In the genomic region with DNA sequence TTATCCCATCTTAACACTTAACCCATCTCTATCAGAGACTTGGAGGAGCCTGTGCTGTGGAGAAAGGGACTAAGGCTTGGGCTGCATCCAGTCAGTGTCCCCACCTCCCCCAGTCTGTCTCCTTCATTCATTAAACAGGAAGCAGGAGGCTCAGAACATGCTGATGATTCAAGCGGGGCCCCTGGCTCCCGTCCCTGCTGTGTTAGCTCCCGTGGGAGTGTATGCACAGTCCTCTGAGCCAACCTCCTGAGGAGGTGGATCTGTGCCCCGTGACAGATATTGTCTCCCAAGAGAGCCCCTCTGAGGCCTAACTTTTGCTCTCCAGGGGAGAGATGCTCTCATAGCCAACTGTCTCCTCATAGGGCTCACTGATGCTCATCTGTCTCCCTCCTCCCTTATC, we compare ENCODE assay signal across 13 mouse cellular contexts. TPM values are rescaled to one million over a fixed set of nuclear protein-coding genes. Genes with fewer than 3 reads are reported as not detected.
DNase-seq lines count a peak whose midpoint lies in the region; ATAC-seq and TF ChIP-seq lines count a peak whose summit lies in the region.
"Had no signal": no experiment of that assay in that cellular context is flagged by ENCODE, and none has a peak within 500 bp of the region (broad histone marks: within the 10 kb centered on the region; RNA-seq: fewer than 3 reads in every experiment).

No protein-coding gene starts in this region.

- TF ChIP-seq POLR2A in myocyte (IDR thresholded peaks at IDR 0.05; ENCODE audit: insufficient read length, low read depth) = no peak

- peak; percentile 50 for DNase-seq in MN1 (ENCODE audit: low spot score)
- peak; percentile 57 to 84 for DNase-seq in layer of hippocampus, adult 2 months (ENCODE audit: low spot score in 2 of 2)
- no peak for DNase-seq in ovary, postnatal 36 days (ENCODE audit: low spot score)
- DNase-seq in adrenal gland, postnatal 25 days = no peak
- DNase-seq: heart, adult 2 months; liver, embryonic 13.5 days had no signal

- 22% methylated on average over 4 of the region's 4 CpGs for WGBS in hindbrain, embryonic 12.5 days
- WGBS in hindbrain, embryonic 16.5 days = 8% methylated on average over 4 of the region's 4 CpGs

- H3K4me3 ChIP-seq in hindbrain, embryonic 12.5 days = no peak overlapping the region
- H3K4me3 ChIP-seq in hindbrain, embryonic 16.5 days (ENCODE audit: low read length) = no peak overlapping the region
- no peak overlapping the region for H3K4me3 ChIP-seq in layer of hippocampus, adult 2 months
- no peak overlapping the region for H3K4me3 ChIP-seq in myocyte
- H3K4me3 ChIP-seq: forebrain, embryonic 12.5 days; heart, adult 2 months; hindbrain, embryonic 15.5 days; liver, embryonic 13.5 days; midbrain, embryonic 12.5 days had no signal

- H3K27me3 ChIP-seq in hindbrain, embryonic 12.5 days = 0 out of 2 replicates have a peak, but pooled peaks cover 3% of the 10 kb centered on the region
- H3K27me3 ChIP-seq in hindbrain, embryonic 16.5 days (replicated peaks; ENCODE audit: control insufficient read depth, insufficient read depth, low read length) = no peaks in the 10 kb centered on the region
- no peaks in the 10 kb centered on the region for H3K27me3 ChIP-seq in myocyte (ENCODE audit: control insufficient read depth, insufficient read depth, insufficient read length)
- H3K27me3 ChIP-seq: hindbrain, embryonic 15.5 days had no signal

- H3K4me1 ChIP-seq in hindbrain, embryonic 12.5 days = peaks cover 74% of the 10 kb centered on the region
- peaks cover 23% of the 10 kb centered on the region for H3K4me1 ChIP-seq in hindbrain, embryonic 16.5 days (ENCODE audit: control insufficient read depth, insufficient read depth, low read depth, low read length)

- no peaks in the 10 kb centered on the region for H3K79me2 ChIP-seq in myocyte (ENCODE audit: control insufficient read depth, insufficient read depth)

- ATAC-seq in hindbrain, embryonic 12.5 days (ENCODE audit: low FRiP score) = no peak
- ATAC-seq in hindbrain, embryonic 16.5 days = no peak
- ATAC-seq: activated CD4-positive, CD25-positive, alpha-beta regulatory T cell, adult 4 months had no signal

- no peak for TF ChIP-seq CTCF in layer of hippocampus, adult 2 months (conservative IDR thresholded peaks at IDR 0.05)

- no peak overlapping the region for H3ac ChIP-seq in myocyte (ENCODE audit: control insufficient read depth, insufficient read length)

- H3K4me2 ChIP-seq in hindbrain, embryonic 12.5 days (replicated peaks) = no peak overlapping the region
- H3K4me2 ChIP-seq in hindbrain, embryonic 16.5 days (ENCODE audit: low read length) = no peak overlapping the region
- H3K4me2 ChIP-seq in myocyte (ENCODE audit: low read depth) = peak overlapping the region; percentile 4
- H3K4me2 ChIP-seq: forebrain, embryonic 12.5 days; hindbrain, embryonic 15.5 days; liver, embryonic 13.5 days; midbrain, embryonic 12.5 days had no signal

- H3K9ac ChIP-seq in hindbrain, embryonic 12.5 days = peak overlapping the region; percentile 32; the same call in 1 of the 2 replicates
- H3K9ac ChIP-seq in hindbrain, embryonic 16.5 days (ENCODE audit: low read depth, low read length) = no peak overlapping the region
- H3K9ac ChIP-seq: forebrain, embryonic 12.5 days; hindbrain, embryonic 15.5 days; liver, embryonic 13.5 days; midbrain, embryonic 12.5 days had no signal

- peak overlapping the region; percentile 13; the same call in 1 of the 2 replicates for H3K27ac ChIP-seq in hindbrain, embryonic 12.5 days
- no peak overlapping the region for H3K27ac ChIP-seq in hindbrain, embryonic 16.5 days (ENCODE audit: low read depth, low read length)
- H3K27ac ChIP-seq in layer of hippocampus, adult 2 months = peak overlapping the region; percentile 51
- H3K27ac ChIP-seq: forebrain, embryonic 12.5 days; heart, adult 2 months; hindbrain, embryonic 15.5 days; liver, embryonic 13.5 days; midbrain, embryonic 12.5 days had no signal

- no peaks in the 10 kb centered on the region for H3K36me3 ChIP-seq in hindbrain, embryonic 12.5 days
- H3K36me3 ChIP-seq in hindbrain, embryonic 16.5 days (ENCODE audit: control insufficient read depth, insufficient read depth, low read length) = no peaks in the 10 kb centered on the region
- H3K36me3 ChIP-seq in myocyte (ENCODE audit: control insufficient read depth, insufficient read depth) = no peaks in the 10 kb centered on the region
- H3K36me3 ChIP-seq: forebrain, embryonic 12.5 days; hindbrain, embryonic 15.5 days; liver, embryonic 13.5 days; midbrain, embryonic 12.5 days had no signal

- no peaks in the 10 kb centered on the region for H3K9me3 ChIP-seq in hindbrain, embryonic 12.5 days (replicated peaks)
- no peaks in the 10 kb centered on the region for H3K9me3 ChIP-seq in hindbrain, embryonic 16.5 days (ENCODE audit: control insufficient read depth, low read length)
- H3K9me3 ChIP-seq: forebrain, embryonic 12.5 days; hindbrain, embryonic 15.5 days; liver, embryonic 13.5 days; midbrain, embryonic 12.5 days had no signal

TF ChIP-seq in myocyte, 11 proteins besides CTCF, POLR2A, EP300 and RAD21:
- TF ChIP-seq TCF3 (IDR thresholded peaks at IDR 0.05; ENCODE audit: insufficient read length, low read depth) = no peak
- TF ChIP-seq MYOG (IDR thresholded peaks at IDR 0.05; ENCODE audit: control insufficient read depth in 1 of 3, insufficient read depth in 1 of 3, insufficient read length in 2 of 3, low read depth in 2 of 3) = no peak
- TF ChIP-seq REST (IDR thresholded peaks at IDR 0.05; ENCODE audit: insufficient read depth, insufficient read length) = no peak
- TF ChIP-seq SRF (IDR thresholded peaks at IDR 0.05; ENCODE audit: control insufficient read depth, insufficient read length, low read depth) = no peak
- TF ChIP-seq TCF12 (IDR thresholded peaks at IDR 0.05; ENCODE audit: insufficient read depth, poor library complexity, severe bottlenecking) = no peak
- TF ChIP-seq MAX (IDR thresholded peaks at IDR 0.05; ENCODE audit: low read depth) = no peak
- no peak for TF ChIP-seq USF1 (IDR thresholded peaks at IDR 0.05; ENCODE audit: low read depth)
- TF ChIP-seq E2F4 (IDR thresholded peaks at IDR 0.05; ENCODE audit: insufficient read depth) = no peak
- no peak for TF ChIP-seq MYOD1 (IDR thresholded peaks at IDR 0.05; ENCODE audit: control insufficient read depth in 1 of 3, insufficient read length in 2 of 3, low read depth in 2 of 3)
- no peak for TF ChIP-seq POLR2AphosphoS2 (IDR thresholded peaks at IDR 0.05; ENCODE audit: insufficient read length, low read depth)
- no peak for TF ChIP-seq CEBPB (IDR thresholded peaks at IDR 0.05; ENCODE audit: insufficient read depth, poor library complexity, severe bottlenecking)

RNA-seq across cellular contexts. Expression of gene Tpra1, which starts 32.8 kb away (rescaled TPM):
- polyA plus RNA-seq in hindbrain, embryonic 12.5 days (2016; fragmentation: Nextera tagmentation; extraction: Ambion mirVana) = 67.3 and 76.0 TPM in 2 replicates
- polyA plus RNA-seq in hindbrain, embryonic 16.5 days (2015; fragmentation: Nextera tagmentation; extraction: Ambion mirVana) = 92.3 and 94.7 TPM in 2 replicates
- total RNA-seq in layer of hippocampus, adult 2 months (2021) = 10 to 100 TPM; 48.6 to 51.1 TPM
- polyA plus RNA-seq in myocyte (2012; fragmentation: generic; extraction: Trizol) = 27.3 TPM
- total RNA-seq in adrenal gland, postnatal 25 days (2021) = 127 and 136 TPM in 2 replicates

RNA-seq across cellular contexts. Expression of gene Mcm2, which starts 36.2 kb away (rescaled TPM):
- 119 and 130 TPM in 2 replicates for polyA plus RNA-seq in hindbrain, embryonic 12.5 days (2016; fragmentation: Nextera tagmentation; extraction: Ambion mirVana)
- 27.3 and 35.0 TPM in 2 replicates for polyA plus RNA-seq in hindbrain, embryonic 16.5 days (2015; fragmentation: Nextera tagmentation; extraction: Ambion mirVana)
- 1 to 10 TPM; 5.7 to 7.4 TPM for total RNA-seq in layer of hippocampus, adult 2 months (2021)
- 42.1 TPM for polyA plus RNA-seq in myocyte (2012; fragmentation: generic; extraction: Trizol)
- 48.6 and 50.9 TPM in 2 replicates for total RNA-seq in adrenal gland, postnatal 25 days (2021)

RNA-seq across cellular contexts. Expression of gene Podxl2, which starts 60.0 kb away (rescaled TPM):
- 386 and 391 TPM in 2 replicates for polyA plus RNA-seq in hindbrain, embryonic 12.5 days (2016; fragmentation: Nextera tagmentation; extraction: Ambion mirVana)
- polyA plus RNA-seq in hindbrain, embryonic 16.5 days (2015; fragmentation: Nextera tagmentation; extraction: Ambion mirVana) = 553 and 621 TPM in 2 replicates
- total RNA-seq in layer of hippocampus, adult 2 months (2021) = 100 to 1,000 TPM; 160 to 165 TPM
- 3.4 TPM for polyA plus RNA-seq in myocyte (2012; fragmentation: generic; extraction: Trizol)
- 31.4 and 33.5 TPM in 2 replicates for total RNA-seq in adrenal gland, postnatal 25 days (2021)
- polyA plus RNA-seq: activated CD4-positive, CD25-positive, alpha-beta regulatory T cell, adult 4 months had no signal

Comparison
In these comparisons a context has a peak if more than half of its experiments do, and no peak if none do; other contexts are left out.
1. DNase-seq: peak in MN1 (single experiment) and layer of hippocampus, adult 2 months (2 of 2); none in ovary, postnatal 36 days (single experiment) and adrenal gland, postnatal 25 days (single experiment).
2. RNA of gene Podxl2, which starts 60.0 kb away (polyA plus RNA-seq): 553 to 621 TPM in hindbrain, embryonic 16.5 days and 386 to 391 TPM in hindbrain, embryonic 12.5 days; 3.4 TPM in myocyte (single experiment); every median in the first group is over 10 times any median in the second.